Comparison of ENCODE assay signal across 18 mouse cellular contexts in genomic region chr13:94110556-94110955, GRCm38 (mm10).
"Had no signal": no experiment of that assay in that cellular context is flagged by ENCODE, and none has a peak within 500 bp of the region (broad histone marks: within the 10 kb centered on the region; RNA-seq: fewer than 3 reads in every experiment).

No protein-coding gene starts in this region.

- DNase-seq: lung, embryonic 14.5 days; lung, postnatal 10 days; lung, postnatal 4 days; midbrain, embryonic 14.5 days; retina, postnatal 1 day; right cerebral cortex, adult 18-20 months; right cerebral cortex, postnatal 25 days; right cerebral cortex, postnatal 4 days; spleen, adult 18-20 months; thymus, adult 18-20 months; thymus, postnatal 14 days; thymus, postnatal 36 days had no signal

- H3K27ac ChIP-seq: midbrain, embryonic 10.5 days; midbrain, embryonic 12.5 days; neural tube, embryonic 13.5 days; neural tube, embryonic 15.5 days had no signal

- H3K9ac ChIP-seq: lung, embryonic 14.5 days; midbrain, embryonic 12.5 days; neural tube, embryonic 13.5 days; neural tube, embryonic 15.5 days had no signal

- H3K4me3 ChIP-seq: midbrain, embryonic 10.5 days; midbrain, embryonic 12.5 days; myocyte; neural tube, embryonic 13.5 days; neural tube, embryonic 15.5 days had no signal

- H3K27me3 ChIP-seq: midbrain, embryonic 12.5 days; neural tube, embryonic 13.5 days; neural tube, embryonic 15.5 days had no signal

- H3K4me2 ChIP-seq: lung, embryonic 14.5 days; midbrain, embryonic 12.5 days; neural tube, embryonic 13.5 days; neural tube, embryonic 15.5 days had no signal

- ATAC-seq: midbrain, embryonic 16.5 days had no signal

- H3K9me3 ChIP-seq: midbrain, embryonic 10.5 days; midbrain, embryonic 12.5 days; neural tube, embryonic 13.5 days; neural tube, embryonic 15.5 days had no signal

- H3K4me1 ChIP-seq: neural tube, embryonic 15.5 days had no signal

- H3K36me3 ChIP-seq: midbrain, embryonic 12.5 days; neural tube, embryonic 13.5 days; neural tube, embryonic 15.5 days had no signal
